Mouse (Mus musculus) limb, embryonic 14.5 days (tissue): Measurements from ENCODE around the gene Erc1. TPM values are rescaled to one million over a fixed set of nuclear protein-coding genes. Genes with fewer than 3 reads are reported as not detected.

Source experiments
- ATAC-seq: fragments of 200-750 bp; cut with Nextera tagmentation; 2 replicates; pipeline ENCODE4 v1.8.0; 2017; ENCODE audit warnings: low read depth, moderate number of reproducible peaks, moderate TSS enrichment; ENCODE audit not compliant: low FRiP score
- DNase-seq: peaks from one replicate; pipeline ENCODE4 v3.0.0-alpha.2; 2015; ENCODE audit warnings: low spot score
- H3K27ac ChIP-seq: fragments of 300-500 bp; sonication (generic); replicated peaks from 2 replicates; pipeline ENCODE4 v1.5.1; 2014; ENCODE audit warnings: low read depth, mild to moderate bottlenecking, low read length, moderate library complexity, mixed read lengths
- H3K27me3 ChIP-seq: fragments of 300-500 bp; sonication (generic); 2 replicates; pipeline ENCODE4 v1.6.1; 2014; ENCODE audit warnings: low read length, mixed read lengths; ENCODE audit not compliant: control insufficient read depth, insufficient read depth
- H3K36me3 ChIP-seq: fragments of 300-500 bp; sonication (generic); 2 replicates; pipeline ENCODE4 v1.6.1; 2014; ENCODE audit warnings: mild to moderate bottlenecking, low read length, moderate library complexity, mixed read lengths; ENCODE audit not compliant: control insufficient read depth, insufficient read depth
- H3K4me1 ChIP-seq: fragments of 300-500 bp; sonication (generic); 2 replicates; pipeline ENCODE4 v1.6.1; 2014; ENCODE audit warnings: antibody characterized with exemption, low read length, mixed read lengths; ENCODE audit not compliant: control insufficient read depth, insufficient read depth
- H3K4me2 ChIP-seq: fragments of 300-500 bp; sonication (generic); replicated peaks from 2 replicates; pipeline ENCODE4 v1.6.1; 2014; ENCODE audit warnings: low read depth, mild to moderate bottlenecking, low read length, moderate library complexity; ENCODE audit not compliant: severe bottlenecking
- H3K4me3 ChIP-seq: fragments of 300-500 bp; sonication (generic); replicated peaks from 2 replicates; pipeline ENCODE4 v1.5.1; 2014; ENCODE audit warnings: low read length
- H3K9ac ChIP-seq: fragments of 300-500 bp; sonication (generic); 2 replicates; pipeline ENCODE4 v1.6.1; 2014; ENCODE audit warnings: mild to moderate bottlenecking, low read depth, low read length, moderate library complexity; ENCODE audit not compliant: severe bottlenecking
- H3K9me3 ChIP-seq: fragments of 300-500 bp; sonication (generic); 2 replicates; pipeline ENCODE4 v1.6.1; 2016; ENCODE audit warnings: low read length; ENCODE audit not compliant: control insufficient read depth
- POLR2A ChIP-seq: fragments of 200-500 bp; IDR thresholded peaks from 2 replicates; pipeline ENCODE4 v1.8.0; 2012; ENCODE audit warnings: inconsistent platforms, mild to moderate bottlenecking, moderate library complexity, borderline replicate concordance; ENCODE audit not compliant: insufficient read depth, insufficient read length; ENCODE audit errors: extremely low read depth
- WGBS: fragments of 180-500 bp; shearing (Covaris S2); extraction: QIAGEN DNeasy Blood & Tissue Kit; methylation state at CpG from one replicate; pipeline ENCODE4 v1.1.7; 2014; 5-methylcytosine and 5-hydroxymethylcytosine counted together
- polyA plus RNA-seq, 2 experiments: library from polyadenylated mRNA; depleted of rRNA in 1 of 2; stranded (reverse) in 1 of 2; unstranded in 1 of 2; fragments of >200 nt; fragmentation: Nextera tagmentation in 1 of 2; extraction: Ambion mirVana in 1 of 2; gene quantifications; 2 replicates each; pipeline versions ENCODE4 v1.2.1 to v1.2.3; 2012 to 2014

Gene Erc1
- polyA plus RNA-seq, 2 experiments: 19.1 to 29.3 TPM

- no peaks in the 10 kb centered on the region for H3K9me3 ChIP-seq
- TF ChIP-seq POLR2A: no peak
- peaks cover 5% of the 10 kb centered on the region for H3K4me1 ChIP-seq
- no peak overlapping the region for H3K4me3 ChIP-seq
- no peak overlapping the region for H3K4me2 ChIP-seq
- WGBS: 59% methylated on average over 5 of the region's 5 CpGs
- H3K27me3 ChIP-seq: no peaks in the 10 kb centered on the region
- peaks cover 12% of the 10 kb centered on the region; the same call in 1 of the 2 replicates for H3K36me3 ChIP-seq
- ATAC-seq (no peak), DNase-seq (no peak)
- no peak overlapping the region for H3K9ac ChIP-seq
- H3K27ac ChIP-seq: no peak overlapping the region
Measured at GRCm38 (mm10) chr6:119585652-119586375, 262.2 kb downstream of the Erc1 start.

- 21% methylated on average over 1 of the region's 1 CpGs for WGBS
- H3K27ac ChIP-seq: no peak overlapping the region
- H3K36me3 ChIP-seq: no peaks in the 10 kb centered on the region
- ATAC-seq (no peak), DNase-seq (no peak)
- no peaks in the 10 kb centered on the region for H3K27me3 ChIP-seq
- TF ChIP-seq POLR2A: no peak
- H3K9ac ChIP-seq: no peak overlapping the region
- no peak overlapping the region for H3K4me2 ChIP-seq
- H3K9me3 ChIP-seq: no peaks in the 10 kb centered on the region
- no peak overlapping the region for H3K4me3 ChIP-seq
- peaks cover 6% of the 10 kb centered on the region for H3K4me1 ChIP-seq
Measured at GRCm38 (mm10) chr6:119584061-119584460, 263.9 kb downstream of the Erc1 start.

- no peaks in the 10 kb centered on the region for H3K36me3 ChIP-seq
- H3K4me1 ChIP-seq: peaks cover 14% of the 10 kb centered on the region
- no peak for TF ChIP-seq POLR2A
- no peaks in the 10 kb centered on the region for H3K9me3 ChIP-seq
- no peak overlapping the region for H3K4me2 ChIP-seq
- ATAC-seq (no peak), DNase-seq (no peak)
- no peak overlapping the region for H3K9ac ChIP-seq
- H3K27ac ChIP-seq: no peak overlapping the region
- no peaks in the 10 kb centered on the region for H3K27me3 ChIP-seq
- H3K4me3 ChIP-seq: no peak overlapping the region
- 87% methylated on average over 5 of the region's 5 CpGs for WGBS
Measured at GRCm38 (mm10) chr6:119583165-119583564, 264.8 kb downstream of the Erc1 start.

- DNase-seq (no peak), ATAC-seq (no peak)
- Histone ChIP-seq H3K4me3 (no peak overlapping the region), H3K4me2 (no peak overlapping the region), H3K4me1 (peaks cover 8% of the 10 kb centered on the region; the same call in 1 of the 2 replicates), H3K9ac (no peak overlapping the region), H3K9me3 (no peaks in the 10 kb centered on the region), H3K27ac (no peak overlapping the region), H3K27me3 (no peaks in the 10 kb centered on the region), H3K36me3 (peaks cover 28% of the 10 kb centered on the region)
- WGBS: 67% methylated on average over 4 of the region's 4 CpGs
- TF ChIP-seq POLR2A: no peak
Measured at GRCm38 (mm10) chr6:119576706-119577105, 271.3 kb downstream of the Erc1 start.

GRCm38 (mm10) chr6:119575331-119575730 is 272.6 kb downstream of the Erc1 start:
- peaks cover 34% of the 10 kb centered on the region for H3K36me3 ChIP-seq
- H3K27ac ChIP-seq: no peak overlapping the region
- DNase-seq (no peak), ATAC-seq (no peak)
- peaks cover 8% of the 10 kb centered on the region; the same call in 1 of the 2 replicates for H3K4me1 ChIP-seq
- WGBS: 96% methylated on average over 12 of the region's 12 CpGs
- H3K27me3 ChIP-seq: no peaks in the 10 kb centered on the region
- H3K9me3 ChIP-seq: no peaks in the 10 kb centered on the region
- no peak overlapping the region for H3K4me2 ChIP-seq
- no peak overlapping the region for H3K4me3 ChIP-seq
- TF ChIP-seq POLR2A: no peak
- H3K9ac ChIP-seq: no peak overlapping the region
